11 mouse cellular contexts compared by ENCODE assay signal in genomic region chr6:108466061-108466531, GRCm38 (mm10).
DNase-seq lines count a peak whose midpoint lies in the region; ATAC-seq and TF ChIP-seq lines count a peak whose summit lies in the region.
"Had no signal": no experiment of that assay in that cellular context is flagged by ENCODE, and none has a peak within 500 bp of the region (broad histone marks: within the 10 kb centered on the region; RNA-seq: fewer than 3 reads in every experiment).

No protein-coding gene starts in this region.

- no peak overlapping the region for H3K27ac ChIP-seq in forebrain, embryonic 12.5 days
- H3K27ac ChIP-seq in heart, embryonic 10.5 days = no peak overlapping the region
- H3K27ac ChIP-seq: kidney, postnatal 0 days had no signal

- 47% methylated on average over 8 of the region's 8 CpGs for WGBS in lung, adult 2 months
- 90% methylated on average over 8 of the region's 8 CpGs for WGBS in forebrain, embryonic 12.5 days
- 76% methylated on average over 8 of the region's 8 CpGs for WGBS in heart, embryonic 10.5 days

- H3K9ac ChIP-seq in forebrain, embryonic 12.5 days = no peak overlapping the region

- no peaks in the 10 kb centered on the region for H3K27me3 ChIP-seq in forebrain, embryonic 12.5 days
- H3K27me3 ChIP-seq in heart, embryonic 10.5 days (ENCODE audit: insufficient read depth, poor library complexity, severe bottlenecking) = no peaks in the 10 kb centered on the region

- no peaks in the 10 kb centered on the region for H3K36me3 ChIP-seq in forebrain, embryonic 12.5 days (replicated peaks)
- 0 out of 2 replicates have a peak, but pooled peaks cover 7% of the 10 kb centered on the region for H3K36me3 ChIP-seq in heart, embryonic 10.5 days

- peak; percentile 26 to 50 for DNase-seq in lung, adult 18-20 months
- DNase-seq in lung, adult 2 months = no peak
- DNase-seq in induced T-regulatory cell, adult 2 months (ENCODE audit: low read depth) = peak; percentile 47
- peak; percentile 68 for DNase-seq in lung, postnatal 36 days
- DNase-seq in thymus, postnatal 14 days = peak; percentile 69
- DNase-seq in heart, embryonic 10.5 days (ENCODE audit: low spot score) = no peak
- DNase-seq: heart, postnatal 36 days; right cerebral cortex, adult 18-20 months had no signal

- no peak for TF ChIP-seq POLR2A in lung, adult 2 months (IDR thresholded peaks at IDR 0.05; ENCODE audit: borderline replicate concordance, extremely low read depth, low read depth, low read length)

- H3K9me3 ChIP-seq in forebrain, embryonic 12.5 days = no peaks in the 10 kb centered on the region
- no peaks in the 10 kb centered on the region for H3K9me3 ChIP-seq in heart, embryonic 10.5 days

- peaks cover 8% of the 10 kb centered on the region for H3K4me1 ChIP-seq in lung, adult 2 months (ENCODE audit: control insufficient read depth, insufficient read depth, low read length)
- H3K4me1 ChIP-seq in forebrain, embryonic 12.5 days = no peaks in the 10 kb centered on the region
- H3K4me1 ChIP-seq in heart, embryonic 10.5 days = peaks cover 19% of the 10 kb centered on the region

- TF ChIP-seq CTCF in lung, adult 2 months (IDR thresholded peaks at IDR 0.05; ENCODE audit: insufficient read depth, low read length) = no peak

- no peak for ATAC-seq in forebrain, embryonic 12.5 days (ENCODE audit: low FRiP score)
- ATAC-seq in megakaryocyte-erythroid progenitor cell, adult 5-6 weeks (replicated peaks; ENCODE audit: low FRiP score, low TSS enrichment, poor library complexity, severe bottlenecking) = no peak

- H3K4me3 ChIP-seq in lung, adult 2 months (replicated peaks; ENCODE audit: extremely low read depth, low read depth, low read length) = no peak overlapping the region
- H3K4me3 ChIP-seq in forebrain, embryonic 12.5 days (replicated peaks) = no peak overlapping the region
- no peak overlapping the region for H3K4me3 ChIP-seq in heart, embryonic 10.5 days

- H3K4me2 ChIP-seq in forebrain, embryonic 12.5 days = no peak overlapping the region

Comparison
In these comparisons a context has a peak if more than half of its experiments do, and no peak if none do; other contexts are left out.
1. DNase-seq: peak in lung, adult 18-20 months (2 of 2), induced T-regulatory cell, adult 2 months (single experiment), lung, postnatal 36 days (single experiment) and thymus, postnatal 14 days (single experiment); none in lung, adult 2 months (single experiment) and heart, embryonic 10.5 days (single experiment).